Mouse (Mus musculus): ENCODE data around the gene Cox7a2.

The Cox7a2 gene

GRCm38 (mm10) chr9:79730301-79730700 is 29.4 kb downstream of the Cox7a2 start:
- no peak for DNase-seq (ENCODE audit: low spot score)

DNA sequence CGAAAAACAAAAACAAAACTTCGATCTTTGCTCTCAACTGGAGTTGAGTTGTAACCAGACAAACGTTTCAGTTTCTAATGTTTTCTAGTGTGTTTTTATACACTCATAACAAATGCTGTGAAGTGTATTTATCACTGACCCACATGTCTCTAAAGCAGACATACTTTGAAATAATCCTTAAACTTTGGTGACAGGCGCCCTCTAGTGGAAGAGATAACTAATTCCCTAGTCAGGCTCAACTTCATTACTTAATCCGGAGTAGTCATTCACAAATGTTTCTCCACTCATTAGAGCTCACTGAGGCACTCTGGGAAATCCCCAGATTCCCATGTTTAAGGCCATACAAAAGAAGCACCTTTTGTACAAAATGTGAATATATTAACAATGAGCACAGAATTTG is 36.6 kb downstream of the Cox7a2 start:
- no peak for DNase-seq (ENCODE audit: low spot score)

GRCm38 (mm10) chr9:79721056-79721455 is 38.6 kb downstream of the Cox7a2 start:
- DNase-seq (ENCODE audit: low spot score): no peak

DNA sequence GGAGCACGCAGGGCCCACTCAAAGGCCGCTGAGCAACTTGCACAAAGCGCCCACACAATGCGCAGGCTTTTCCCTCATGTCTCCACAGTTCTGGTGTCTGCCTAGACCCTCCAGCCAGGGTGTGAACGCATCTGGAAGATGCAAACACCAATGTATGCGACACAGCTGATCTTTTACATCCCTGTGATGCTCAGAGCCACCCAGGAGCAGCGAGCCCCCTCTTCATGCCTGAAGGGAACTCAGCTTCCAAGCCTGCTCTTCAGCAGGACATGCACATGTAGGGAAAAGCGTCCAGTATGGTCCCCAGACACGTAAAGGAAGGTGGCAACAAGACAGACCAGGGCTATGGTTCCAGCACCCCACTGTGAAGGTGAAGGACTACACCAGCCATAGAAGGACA is 39.5 kb downstream of the Cox7a2 start:
- no peak for DNase-seq (ENCODE audit: low spot score)

DNA sequence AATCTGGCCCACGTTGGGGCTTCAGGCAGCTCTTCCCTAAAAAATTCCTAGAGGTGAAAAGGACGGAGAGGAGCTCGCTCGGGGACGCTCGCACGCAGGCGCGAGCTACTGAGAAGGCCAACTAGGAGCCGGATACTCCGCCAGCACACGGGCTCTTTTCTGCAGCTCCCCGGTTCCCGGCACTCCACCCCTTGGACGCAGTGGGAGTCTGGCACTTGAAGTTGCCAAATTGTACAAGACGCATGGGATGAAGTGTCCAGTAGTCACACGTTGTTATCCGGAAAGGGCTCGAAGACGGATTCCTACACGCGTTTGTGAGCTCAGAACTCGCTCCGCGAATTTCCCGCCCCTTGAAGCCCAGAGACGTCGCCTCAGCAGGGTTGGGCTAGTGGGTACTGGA is 40.2 kb downstream of the Cox7a2 start:
- no peak for DNase-seq (ENCODE audit: low spot score)

GRCm38 (mm10) chr9:79718481-79719370 is 41.0 kb downstream of the Cox7a2 start, which contains the start of gene Col12a1:
Col12a1 (minus strand) TSS chr9:79718831.
- no peak for DNase-seq (ENCODE audit: low spot score)

- no peak for DNase-seq (ENCODE audit: low spot score)
These were observed 41.7 kb downstream of the Cox7a2 start for GRCm38 (mm10) chr9:79717836-79718475.

GRCm38 (mm10) chr9:79716909-79717835 is 42.5 kb downstream of the Cox7a2 start:
- DNase-seq (ENCODE audit: low spot score): no peak

DNA sequence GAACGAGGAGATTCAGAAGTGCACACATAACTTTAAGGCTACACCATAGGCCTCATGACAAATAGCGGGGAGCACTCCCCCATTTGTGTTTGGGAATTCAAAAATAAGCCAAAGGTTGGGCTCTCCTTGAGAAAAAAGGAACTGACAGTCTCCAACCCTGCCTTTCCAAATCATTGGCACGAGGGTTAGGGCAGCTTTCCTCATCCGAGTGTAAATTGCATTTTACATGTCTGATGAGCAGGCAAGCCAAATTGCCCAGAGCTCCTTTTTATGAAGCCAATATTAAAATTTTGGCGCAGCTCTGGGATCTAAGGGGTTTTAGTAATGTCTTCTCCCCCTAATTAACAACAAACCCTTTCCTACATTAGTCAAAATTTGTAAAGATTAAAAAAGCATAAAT is 43.2 kb downstream of the Cox7a2 start:
- no peak for DNase-seq (ENCODE audit: low spot score)

GRCm38 (mm10) chr9:79714471-79715045 is 45.1 kb downstream of the Cox7a2 start:
- no peak for DNase-seq (ENCODE audit: low spot score)
